Mouse (Mus musculus): ENCODE data around the gene Fut7. TPM values are rescaled to one million over a fixed set of nuclear protein-coding genes. Genes with fewer than 3 reads are reported as not detected.
A peak's percentile ranks its signal among the peaks of the same experiment; 100 is the strongest.
"Not testable (repeated sequence)": the region's sequence is repeated elsewhere in the genome, so short reads cannot be mapped to it uniquely, and the experiment has no call there.

Gene Fut7
- polyA plus RNA-seq, 1 experiment = 0.08 TPM

DNA sequence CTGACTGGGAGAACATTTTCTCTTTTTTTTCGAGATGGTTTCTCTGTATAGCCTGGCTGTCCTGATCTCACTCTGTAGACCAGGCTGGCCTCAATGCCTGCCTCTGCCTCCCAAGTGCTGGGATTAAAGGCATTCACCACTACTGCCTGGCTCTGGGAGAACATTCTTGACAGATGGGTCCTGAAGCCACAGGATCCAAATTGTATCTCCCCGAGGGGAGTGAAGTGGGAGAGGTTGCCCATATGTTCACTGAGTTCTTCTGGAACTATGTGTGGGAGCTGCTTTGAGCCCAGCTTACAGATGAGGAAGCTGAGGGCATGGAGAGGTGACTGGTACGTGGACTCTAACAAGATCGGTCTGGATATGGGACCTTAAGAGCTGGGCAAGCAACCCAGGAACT is 19.1 kb upstream of the Fut7 start:
- H3K36me3 ChIP-seq (ENCODE audit: control insufficient read depth, insufficient read depth) = no peaks in the 10 kb centered on the region
- peaks cover 6% of the 10 kb centered on the region for H3K27me3 ChIP-seq (ENCODE audit: control insufficient read depth, insufficient read depth, insufficient read length)
- H3ac ChIP-seq (ENCODE audit: control insufficient read depth, insufficient read length) = peak overlapping the region; percentile 14
- peak overlapping the region; percentile 89 for H3K4me2 ChIP-seq (ENCODE audit: low read depth)
- no peaks in the 10 kb centered on the region for H3K79me2 ChIP-seq (ENCODE audit: control insufficient read depth, insufficient read depth)
- H3K4me3 ChIP-seq = peak overlapping the region; percentile 31
- TF ChIP-seq SRF (IDR thresholded peaks at IDR 0.05; ENCODE audit: control insufficient read depth, insufficient read length, low read depth) = no peak
- no peak for TF ChIP-seq TCF3 (IDR thresholded peaks at IDR 0.05; ENCODE audit: insufficient read length, low read depth)
- no peak for TF ChIP-seq CEBPB (IDR thresholded peaks at IDR 0.05; ENCODE audit: insufficient read depth, poor library complexity, severe bottlenecking)
- TF ChIP-seq REST (IDR thresholded peaks at IDR 0.05; ENCODE audit: insufficient read depth, insufficient read length) = no peak
- no peak for TF ChIP-seq MYOD1 (IDR thresholded peaks at IDR 0.05; ENCODE audit: control insufficient read depth in 1 of 3, insufficient read length in 2 of 3, low read depth in 2 of 3)
- TF ChIP-seq POLR2AphosphoS2 (IDR thresholded peaks at IDR 0.05; ENCODE audit: insufficient read length, low read depth) = no peak
- no peak for TF ChIP-seq USF1 (IDR thresholded peaks at IDR 0.05; ENCODE audit: low read depth)
- no peak for TF ChIP-seq MAX (IDR thresholded peaks at IDR 0.05; ENCODE audit: low read depth)
- TF ChIP-seq E2F4 (IDR thresholded peaks at IDR 0.05; ENCODE audit: insufficient read depth) = no peak
- no peak for TF ChIP-seq TCF12 (IDR thresholded peaks at IDR 0.05; ENCODE audit: insufficient read depth, poor library complexity, severe bottlenecking)
- TF ChIP-seq POLR2A (IDR thresholded peaks at IDR 0.05; ENCODE audit: insufficient read length, low read depth) = no peak
- TF ChIP-seq MYOG (IDR thresholded peaks at IDR 0.05; ENCODE audit: control insufficient read depth in 1 of 3, insufficient read depth in 1 of 3, insufficient read length in 2 of 3, low read depth in 2 of 3) = no peak

DNA sequence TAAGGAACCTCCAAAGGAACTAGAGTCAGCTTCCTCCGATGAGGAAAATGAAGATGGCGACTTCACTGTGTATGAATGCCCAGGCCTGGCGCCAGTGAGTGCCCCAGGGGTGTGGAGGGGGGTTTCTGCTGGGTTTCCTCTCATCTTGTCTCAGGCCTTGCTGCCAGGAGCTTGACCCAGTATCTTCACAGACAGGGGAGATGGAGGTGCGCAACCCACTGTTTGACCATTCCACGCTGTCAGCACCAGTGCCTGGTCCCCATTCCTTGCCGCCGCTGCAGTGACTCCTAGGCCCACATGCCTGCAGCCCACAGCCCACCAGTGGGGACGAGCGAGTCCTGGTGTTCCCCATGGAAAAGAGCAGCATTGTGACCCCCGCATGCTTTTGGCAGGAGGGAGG is 14.2 kb upstream of the Fut7 start:
- Histone ChIP-seq H3K4me3 (no peak overlapping the region), H3K4me2 (ENCODE audit: low read depth) (no peak overlapping the region), H3ac (ENCODE audit: control insufficient read depth, insufficient read length) (no peak overlapping the region), H3K79me2 (ENCODE audit: control insufficient read depth, insufficient read depth) (no peaks in the 10 kb centered on the region), H3K36me3 (ENCODE audit: control insufficient read depth, insufficient read depth) (no peaks in the 10 kb centered on the region), H3K27me3 (ENCODE audit: control insufficient read depth, insufficient read depth, insufficient read length) (no peaks in the 10 kb centered on the region)
- TF ChIP-seq TCF3 (IDR thresholded peaks at IDR 0.05; ENCODE audit: insufficient read length, low read depth) = no peak
- no peak for TF ChIP-seq POLR2AphosphoS2 (IDR thresholded peaks at IDR 0.05; ENCODE audit: insufficient read length, low read depth)
- no peak for TF ChIP-seq SRF (IDR thresholded peaks at IDR 0.05; ENCODE audit: control insufficient read depth, insufficient read length, low read depth)
- no peak for TF ChIP-seq USF1 (IDR thresholded peaks at IDR 0.05; ENCODE audit: low read depth)
- no peak for TF ChIP-seq CEBPB (IDR thresholded peaks at IDR 0.05; ENCODE audit: insufficient read depth, poor library complexity, severe bottlenecking)
- TF ChIP-seq E2F4 (IDR thresholded peaks at IDR 0.05; ENCODE audit: insufficient read depth) = no peak
- TF ChIP-seq MYOD1 (IDR thresholded peaks at IDR 0.05; ENCODE audit: control insufficient read depth in 1 of 3, insufficient read length in 2 of 3, low read depth in 2 of 3) = no peak
- no peak for TF ChIP-seq REST (IDR thresholded peaks at IDR 0.05; ENCODE audit: insufficient read depth, insufficient read length)
- TF ChIP-seq MYOG (IDR thresholded peaks at IDR 0.05; ENCODE audit: control insufficient read depth in 1 of 3, insufficient read depth in 1 of 3, insufficient read length in 2 of 3, low read depth in 2 of 3) = no peak
- no peak for TF ChIP-seq TCF12 (IDR thresholded peaks at IDR 0.05; ENCODE audit: insufficient read depth, poor library complexity, severe bottlenecking)

DNA sequence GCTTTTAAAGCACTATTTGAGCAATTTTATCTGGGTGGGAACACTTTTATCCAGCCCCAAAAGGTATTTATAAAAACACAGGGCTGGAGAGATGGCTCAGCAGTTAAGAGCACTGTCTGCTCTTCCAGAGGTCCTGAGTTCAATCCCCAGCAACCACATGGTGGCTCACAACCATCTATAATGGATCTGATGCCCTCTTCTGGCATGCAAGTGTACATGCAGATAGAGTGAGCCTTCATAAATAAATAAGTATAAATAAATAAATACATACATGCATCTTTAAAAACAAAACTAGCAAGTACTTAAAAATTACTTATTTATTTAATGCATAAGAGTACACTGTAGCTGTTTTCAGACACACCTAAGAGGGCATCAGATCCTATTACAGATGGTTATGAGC is 9.6 kb upstream of the Fut7 start:
- H3K4me3 ChIP-seq; H3K4me2 ChIP-seq (ENCODE audit: low read depth); H3K27me3 ChIP-seq (ENCODE audit: control insufficient read depth, insufficient read depth, insufficient read length); H3ac ChIP-seq (ENCODE audit: control insufficient read depth, insufficient read length); H3K79me2 ChIP-seq (ENCODE audit: control insufficient read depth, insufficient read depth); H3K36me3 ChIP-seq (ENCODE audit: control insufficient read depth, insufficient read depth): not testable (repeated sequence)

DNA sequence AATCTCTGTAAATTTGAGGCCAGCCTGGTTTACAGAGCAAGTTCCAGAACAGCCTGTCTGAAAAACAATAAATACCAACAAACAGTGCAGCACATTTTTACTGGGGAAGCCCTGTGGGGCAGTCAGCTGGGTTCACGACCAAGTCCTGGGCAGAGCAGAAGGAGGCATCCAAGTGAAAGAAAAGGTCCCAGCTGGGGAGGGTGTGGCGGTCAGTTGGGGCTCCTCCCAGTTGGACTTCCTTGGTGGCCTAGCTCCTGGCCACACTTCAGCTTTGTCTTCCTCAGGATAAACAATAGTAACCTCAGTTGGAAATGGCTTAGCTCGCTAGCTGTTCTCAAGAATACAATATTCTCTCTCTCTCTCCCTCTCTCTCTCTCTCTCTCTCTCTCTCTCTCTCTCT is 5.6 kb upstream of the Fut7 start:
- H3K79me2 ChIP-seq (ENCODE audit: control insufficient read depth, insufficient read depth) = no peaks in the 10 kb centered on the region
- no peaks in the 10 kb centered on the region for H3K27me3 ChIP-seq (ENCODE audit: control insufficient read depth, insufficient read depth, insufficient read length)
- no peak overlapping the region for H3K4me3 ChIP-seq
- TF ChIP-seq POLR2AphosphoS2 (IDR thresholded peaks at IDR 0.05; ENCODE audit: insufficient read length, low read depth) (no peak), REST (IDR thresholded peaks at IDR 0.05; ENCODE audit: insufficient read depth, insufficient read length) (no peak), POLR2A (IDR thresholded peaks at IDR 0.05; ENCODE audit: insufficient read length, low read depth) (no peak), TCF3 (IDR thresholded peaks at IDR 0.05; ENCODE audit: insufficient read length, low read depth) (no peak), CEBPB (IDR thresholded peaks at IDR 0.05; ENCODE audit: insufficient read depth, poor library complexity, severe bottlenecking) (no peak), MYOD1 (IDR thresholded peaks at IDR 0.05; ENCODE audit: control insufficient read depth in 1 of 3, insufficient read length in 2 of 3, low read depth in 2 of 3) (no peak), MAX (IDR thresholded peaks at IDR 0.05; ENCODE audit: low read depth) (no peak), MYOG (IDR thresholded peaks at IDR 0.05; ENCODE audit: control insufficient read depth in 1 of 3, insufficient read depth in 1 of 3, insufficient read length in 2 of 3, low read depth in 2 of 3) (no peak), SRF (IDR thresholded peaks at IDR 0.05; ENCODE audit: control insufficient read depth, insufficient read length, low read depth) (no peak), E2F4 (IDR thresholded peaks at IDR 0.05; ENCODE audit: insufficient read depth) (no peak), TCF12 (IDR thresholded peaks at IDR 0.05; ENCODE audit: insufficient read depth, poor library complexity, severe bottlenecking) (no peak), USF1 (IDR thresholded peaks at IDR 0.05; ENCODE audit: low read depth) (no peak)
- H3K36me3 ChIP-seq (ENCODE audit: control insufficient read depth, insufficient read depth) = no peaks in the 10 kb centered on the region
- H3ac ChIP-seq (ENCODE audit: control insufficient read depth, insufficient read length) = no peak overlapping the region
- H3K4me2 ChIP-seq (ENCODE audit: low read depth) = peak overlapping the region; percentile 67

DNA sequence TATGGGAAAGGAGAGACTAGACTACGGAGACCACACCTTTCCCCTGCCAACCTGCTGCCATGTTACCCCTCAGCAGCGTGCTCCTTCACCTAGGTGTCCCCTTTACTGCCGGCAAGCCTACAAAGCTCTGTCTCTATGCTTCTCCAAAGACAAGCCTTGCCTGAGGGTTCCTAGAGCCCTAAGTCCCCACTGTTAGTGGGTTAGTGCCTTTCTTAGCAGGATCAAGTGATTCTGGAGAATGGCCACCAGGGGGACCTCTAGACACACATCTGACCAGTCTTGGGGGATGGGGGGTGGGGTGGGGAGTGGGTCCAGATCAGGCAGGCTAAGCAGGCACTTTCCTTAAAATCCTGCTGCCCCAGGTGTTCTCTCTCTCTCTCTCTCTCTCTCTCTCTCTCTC is 1.2 kb upstream of the Fut7 start:
- H3K4me3 ChIP-seq = no peak overlapping the region
- no peaks in the 10 kb centered on the region for H3K36me3 ChIP-seq (ENCODE audit: control insufficient read depth, insufficient read depth)
- H3K4me2 ChIP-seq (ENCODE audit: low read depth) = no peak overlapping the region
- H3ac ChIP-seq (ENCODE audit: control insufficient read depth, insufficient read length) = no peak overlapping the region
- peaks cover 10% of the 10 kb centered on the region for H3K27me3 ChIP-seq (ENCODE audit: control insufficient read depth, insufficient read depth, insufficient read length)
- no peaks in the 10 kb centered on the region for H3K79me2 ChIP-seq (ENCODE audit: control insufficient read depth, insufficient read depth)
- TF ChIP-seq MAX (IDR thresholded peaks at IDR 0.05; ENCODE audit: low read depth) (no peak), POLR2A (IDR thresholded peaks at IDR 0.05; ENCODE audit: insufficient read length, low read depth) (no peak), CEBPB (IDR thresholded peaks at IDR 0.05; ENCODE audit: insufficient read depth, poor library complexity, severe bottlenecking) (no peak), TCF12 (IDR thresholded peaks at IDR 0.05; ENCODE audit: insufficient read depth, poor library complexity, severe bottlenecking) (no peak), TCF3 (IDR thresholded peaks at IDR 0.05; ENCODE audit: insufficient read length, low read depth) (no peak), POLR2AphosphoS2 (IDR thresholded peaks at IDR 0.05; ENCODE audit: insufficient read length, low read depth) (no peak), E2F4 (IDR thresholded peaks at IDR 0.05; ENCODE audit: insufficient read depth) (no peak), USF1 (IDR thresholded peaks at IDR 0.05; ENCODE audit: low read depth) (no peak), SRF (IDR thresholded peaks at IDR 0.05; ENCODE audit: control insufficient read depth, insufficient read length, low read depth) (no peak), MYOG (IDR thresholded peaks at IDR 0.05; ENCODE audit: control insufficient read depth in 1 of 3, insufficient read depth in 1 of 3, insufficient read length in 2 of 3, low read depth in 2 of 3) (no peak), MYOD1 (IDR thresholded peaks at IDR 0.05; ENCODE audit: control insufficient read depth in 1 of 3, insufficient read length in 2 of 3, low read depth in 2 of 3) (no peak), REST (IDR thresholded peaks at IDR 0.05; ENCODE audit: insufficient read depth, insufficient read length) (no peak)
